Comparison of ENCODE assay signal across 17 mouse cellular contexts in the genomic region with DNA sequence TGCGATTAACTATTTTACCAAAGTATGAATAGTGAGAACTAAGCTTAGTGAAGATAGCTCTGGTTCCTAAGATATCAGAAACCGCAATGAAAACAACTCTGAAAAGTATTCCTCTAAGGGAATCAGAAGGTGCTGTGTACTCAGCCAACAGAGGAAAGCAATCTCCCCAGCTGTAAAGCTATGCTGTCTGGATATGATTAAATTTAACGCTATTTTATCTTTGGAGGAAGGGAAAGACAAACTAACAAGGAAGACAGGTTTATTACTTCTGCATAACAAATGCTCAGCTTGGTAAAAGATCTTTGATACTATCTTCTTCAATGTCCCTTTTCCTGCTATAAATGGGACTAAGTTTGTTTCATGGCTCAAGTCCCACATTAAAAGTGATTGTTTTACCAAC.
"Had no signal": no experiment of that assay in that cellular context is flagged by ENCODE, and none has a peak within 500 bp of the region (broad histone marks: within the 10 kb centered on the region; RNA-seq: fewer than 3 reads in every experiment).

No protein-coding gene starts in this region.

- H3K4me2 ChIP-seq: lung, embryonic 15.5 days; midbrain, embryonic 11.5 days; midbrain, embryonic 13.5 days; midbrain, embryonic 15.5 days; neural tube, embryonic 12.5 days; stomach, embryonic 15.5 days had no signal

- H3K27ac ChIP-seq: lung, embryonic 15.5 days; macrophage; midbrain, embryonic 13.5 days; midbrain, embryonic 15.5 days; neural tube, embryonic 12.5 days; stomach, embryonic 15.5 days; stomach, postnatal 0 days had no signal

- H3K27me3 ChIP-seq: lung, embryonic 15.5 days; megakaryocyte, embryonic 14.5 days; midbrain, embryonic 13.5 days; midbrain, embryonic 15.5 days; neural tube, embryonic 12.5 days; stomach, embryonic 15.5 days had no signal

- DNase-seq: lung, adult 2 months; lung, postnatal 14 days; lung, postnatal 36 days; right cerebral cortex, postnatal 14 days; thymus, adult 2 months; thymus, postnatal 25 days; thymus, postnatal 4 days had no signal

- H3K4me1 ChIP-seq: lung, embryonic 15.5 days; megakaryocyte, embryonic 14.5 days; midbrain, embryonic 13.5 days; midbrain, embryonic 15.5 days; neural tube, embryonic 12.5 days; stomach, embryonic 15.5 days had no signal

- H3K36me3 ChIP-seq: lung, embryonic 15.5 days; midbrain, embryonic 13.5 days; midbrain, embryonic 15.5 days; neural tube, embryonic 12.5 days; stomach, embryonic 15.5 days had no signal

- H3K9ac ChIP-seq: lung, embryonic 15.5 days; midbrain, embryonic 13.5 days; midbrain, embryonic 15.5 days; neural tube, embryonic 12.5 days; stomach, embryonic 15.5 days had no signal

- H3K9me3 ChIP-seq: lung, embryonic 15.5 days; midbrain, embryonic 13.5 days; midbrain, embryonic 15.5 days; neural tube, embryonic 12.5 days; stomach, embryonic 15.5 days had no signal

- H3K4me3 ChIP-seq: lung, embryonic 15.5 days; megakaryocyte, embryonic 14.5 days; midbrain, embryonic 13.5 days; midbrain, embryonic 15.5 days; neural tube, embryonic 12.5 days; stomach, embryonic 15.5 days had no signal

- ATAC-seq: lung, postnatal 0 days; midbrain, embryonic 13.5 days; midbrain, embryonic 15.5 days had no signal
